In the genomic region with DNA sequence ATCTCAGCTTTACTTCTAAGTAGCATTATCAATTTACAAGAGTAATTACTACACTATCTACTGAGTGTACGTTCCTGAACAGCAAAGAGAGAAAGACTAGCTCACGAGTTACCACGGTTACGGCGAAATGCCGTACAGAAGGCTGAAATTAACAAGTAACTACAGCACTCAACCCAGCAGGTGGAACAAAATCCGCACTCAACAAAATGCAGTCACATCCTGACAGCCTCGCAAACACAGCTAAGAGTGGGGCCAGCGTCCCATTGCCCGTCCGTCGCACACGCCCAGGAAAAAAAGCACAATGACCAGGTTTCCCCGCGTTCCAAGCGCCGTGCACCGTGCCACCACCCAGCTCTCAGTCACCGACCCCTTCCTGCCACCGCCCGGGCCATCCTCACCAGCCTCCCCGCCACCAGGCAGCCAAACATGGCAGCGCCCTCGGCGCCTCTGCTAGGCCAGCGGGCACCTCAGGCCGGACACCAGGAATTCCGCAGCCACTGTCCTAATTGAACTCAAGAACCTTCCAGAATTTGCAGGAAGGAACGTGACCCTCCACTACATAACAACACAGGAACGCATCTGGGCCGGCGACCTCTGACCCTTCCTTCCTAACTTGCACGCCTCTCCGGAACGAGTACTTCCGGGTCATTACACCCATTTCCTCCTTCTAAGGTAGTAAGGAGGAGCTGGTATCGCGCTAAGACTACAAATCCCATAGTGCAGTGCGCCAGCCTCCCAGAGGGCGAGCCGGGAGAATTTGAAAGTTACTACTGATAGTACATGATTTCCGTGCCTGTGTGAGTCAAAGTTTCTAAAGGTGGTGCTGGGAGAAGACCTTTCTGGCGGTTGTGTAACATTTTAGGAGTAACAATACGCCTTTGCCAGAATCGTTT, we compare ENCODE assay signal across 7 mouse cellular contexts. TPM values are rescaled to one million over a fixed set of nuclear protein-coding genes. Genes with fewer than 3 reads are reported as not detected.
DNase-seq lines count a peak whose midpoint lies in the region; ATAC-seq lines count a peak whose summit lies in the region.

A gene (minus strand): TSS at position 634 of the 893 bp plus-strand sequence.

- H3K27ac ChIP-seq in embryonic facial prominence, embryonic 12.5 days: peak within 1 kb of the TSS; percentile 71
- peak within 1 kb of the TSS; percentile 42; the same call in 1 of the 2 replicates for H3K27ac ChIP-seq in limb, embryonic 11.5 days (replicated peaks; ENCODE audit: low read depth, low read length)
- H3K27ac ChIP-seq in midbrain, embryonic 14.5 days (replicated peaks; ENCODE audit: low read depth, low read length): peak within 1 kb of the TSS; percentile 79

- peak within 1 kb of the TSS; percentile 63 for H3K4me2 ChIP-seq in embryonic facial prominence, embryonic 12.5 days (replicated peaks)
- peak within 1 kb of the TSS; percentile 62 for H3K4me2 ChIP-seq in limb, embryonic 11.5 days (ENCODE audit: low read depth, severe bottlenecking)
- peak within 1 kb of the TSS; percentile 59 for H3K4me2 ChIP-seq in midbrain, embryonic 14.5 days (ENCODE audit: low read length)

- H3K27me3 ChIP-seq in embryonic facial prominence, embryonic 12.5 days: no peaks in the 10 kb centered on the region
- H3K27me3 ChIP-seq in limb, embryonic 11.5 days (ENCODE audit: control insufficient read depth, insufficient read depth, low read length): no peaks in the 10 kb centered on the region
- H3K27me3 ChIP-seq in midbrain, embryonic 14.5 days (ENCODE audit: control insufficient read depth, insufficient read depth, low read length): no peaks in the 10 kb centered on the region

- H3K4me1 ChIP-seq in embryonic facial prominence, embryonic 12.5 days: peaks cover 12% of the 10 kb centered on the region
- peaks cover 4% of the 10 kb centered on the region; the same call in 1 of the 2 replicates for H3K4me1 ChIP-seq in limb, embryonic 11.5 days (ENCODE audit: control insufficient read depth, insufficient read depth, low read length)
- H3K4me1 ChIP-seq in midbrain, embryonic 14.5 days (ENCODE audit: control insufficient read depth, insufficient read depth, low read length): peaks cover 9% of the 10 kb centered on the region; the same call in 1 of the 2 replicates

- peak within 1 kb of the TSS; percentile 85 for H3K4me3 ChIP-seq in embryonic facial prominence, embryonic 12.5 days
- H3K4me3 ChIP-seq in limb, embryonic 11.5 days (ENCODE audit: low read depth, low read length): peak within 1 kb of the TSS; percentile 77
- peak within 1 kb of the TSS; percentile 82 for H3K4me3 ChIP-seq in midbrain, embryonic 14.5 days (replicated peaks; ENCODE audit: low read depth, low read length)

- no peaks in the 10 kb centered on the region for H3K36me3 ChIP-seq in embryonic facial prominence, embryonic 12.5 days
- no peaks in the 10 kb centered on the region for H3K36me3 ChIP-seq in limb, embryonic 11.5 days (ENCODE audit: control insufficient read depth, insufficient read depth, low read length)
- no peaks in the 10 kb centered on the region for H3K36me3 ChIP-seq in midbrain, embryonic 14.5 days (ENCODE audit: control insufficient read depth, insufficient read depth, low read length)

- 1% methylated on average over 45 of the region's 45 CpGs for WGBS in embryonic facial prominence, embryonic 12.5 days
- WGBS in limb, embryonic 11.5 days: under 1% methylated on average over 45 of the region's 45 CpGs
- under 1% methylated on average over 45 of the region's 45 CpGs for WGBS in midbrain, embryonic 14.5 days

- peak; percentile 96 for ATAC-seq in embryonic facial prominence, embryonic 12.5 days (ENCODE audit: insufficient number of reproducible peaks, insufficient read depth, low FRiP score, low TSS enrichment)
- ATAC-seq in limb, embryonic 11.5 days (ENCODE audit: insufficient number of reproducible peaks, low FRiP score, low TSS enrichment, low read depth): peak; percentile 97
- peak; percentile 99 for ATAC-seq in midbrain, embryonic 14.5 days (ENCODE audit: low FRiP score, low TSS enrichment)

- DNase-seq in adrenal gland, postnatal 25 days: peak; percentile 84
- DNase-seq in heart, adult 11 months: peak; percentile 99
- peak; percentile 92 for DNase-seq in kidney, adult 18-20 months
- DNase-seq in limb, embryonic 11.5 days (ENCODE audit: low spot score): peak; percentile 96
- peak; percentile 99 for DNase-seq in midbrain, embryonic 14.5 days
- DNase-seq in spleen, adult 18-20 months: peak; percentile 83 to 87

- peak within 1 kb of the TSS; percentile 71 for H3K9ac ChIP-seq in embryonic facial prominence, embryonic 12.5 days
- peak within 1 kb of the TSS; percentile 73 for H3K9ac ChIP-seq in limb, embryonic 11.5 days (ENCODE audit: low read length)
- peak within 1 kb of the TSS; percentile 65 for H3K9ac ChIP-seq in midbrain, embryonic 14.5 days (replicated peaks; ENCODE audit: low read length)

- no peaks in the 10 kb centered on the region for H3K9me3 ChIP-seq in embryonic facial prominence, embryonic 12.5 days
- H3K9me3 ChIP-seq in limb, embryonic 11.5 days (ENCODE audit: control insufficient read depth, low read length): no peaks in the 10 kb centered on the region
- H3K9me3 ChIP-seq in midbrain, embryonic 14.5 days (ENCODE audit: control insufficient read depth, low read length): no peaks in the 10 kb centered on the region

RNA-seq across cellular contexts. Expression of the gene that starts here (rescaled TPM):
- total RNA-seq in adrenal gland, postnatal 25 days (2021): 65.8 and 69.5 TPM in 2 replicates
- 127 and 137 TPM in 2 replicates for polyA plus RNA-seq in embryonic facial prominence, embryonic 12.5 days (2016; fragmentation: Nextera tagmentation; extraction: Ambion mirVana)
- polyA plus RNA-seq in limb, embryonic 11.5 days (2014; fragmentation: Nextera tagmentation; extraction: Ambion mirVana): 125 and 149 TPM in 2 replicates
- 134 and 154 TPM in 2 replicates for polyA plus RNA-seq in midbrain, embryonic 14.5 days (2014; fragmentation: Nextera tagmentation; extraction: Ambion mirVana)

Comparison
In these comparisons a context has a peak if more than half of its experiments do, and no peak if none do; other contexts are left out.
1. Peak in every context shown above with its lines: DNase-seq, ATAC-seq, H3K4me3 ChIP-seq and H3K27ac ChIP-seq.